Mouse (Mus musculus) layer of hippocampus, adult 8-10 months (tissue): Measurements from ENCODE around the gene Cybb. TPM values are rescaled to one million over a fixed set of nuclear protein-coding genes. Genes with fewer than 3 reads are reported as not detected.
"Not testable (repeated sequence)": the region's sequence is repeated elsewhere in the genome, so short reads cannot be mapped to it uniquely, and the experiment has no call there.

Source experiments
- DNase-seq, 2 experiments: peaks; one replicate each; pipeline ENCODE4 v3.0.0; 2022; ENCODE audit warnings: low spot score in 2 of 2
- total RNA-seq, 4 experiments: library from RNA; stranded (reverse); gene quantifications; 2 replicates each; pipeline ENCODE4 v1.2.4; 2022

The Cybb gene
- total RNA-seq = 1 to 10 TPM in 2 of 4 experiments, under 1 TPM in 2; 0.25 to 3.3 (median 1.8) TPM

DNA sequence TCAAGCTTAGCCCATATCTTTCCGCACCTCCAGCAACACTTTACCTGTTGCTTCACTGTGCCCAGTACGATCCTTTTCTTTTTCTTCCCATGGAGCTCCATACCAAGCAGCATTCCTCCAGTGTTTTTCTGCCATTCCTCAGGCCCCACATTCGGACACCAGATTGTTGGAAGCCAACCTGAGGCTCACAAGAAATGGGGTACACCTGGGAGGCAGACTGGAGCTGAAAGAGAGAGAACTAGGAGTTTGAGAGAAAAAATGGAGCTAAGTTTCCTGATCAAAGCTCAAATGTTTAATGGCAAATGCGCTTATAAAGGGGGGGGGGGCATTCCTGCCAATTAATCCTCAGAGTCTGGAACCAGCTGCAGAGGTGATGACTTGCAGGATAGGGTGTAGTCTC, at the start of gene Cybb:
Cybb (minus strand) TSS at position 101 of the 400 bp plus-strand sequence.
- DNase-seq = no peak

GRCm38 (mm10) chrX:9536881-9537280, 49.3 kb upstream of the Cybb start:
- no peak for DNase-seq

DNA sequence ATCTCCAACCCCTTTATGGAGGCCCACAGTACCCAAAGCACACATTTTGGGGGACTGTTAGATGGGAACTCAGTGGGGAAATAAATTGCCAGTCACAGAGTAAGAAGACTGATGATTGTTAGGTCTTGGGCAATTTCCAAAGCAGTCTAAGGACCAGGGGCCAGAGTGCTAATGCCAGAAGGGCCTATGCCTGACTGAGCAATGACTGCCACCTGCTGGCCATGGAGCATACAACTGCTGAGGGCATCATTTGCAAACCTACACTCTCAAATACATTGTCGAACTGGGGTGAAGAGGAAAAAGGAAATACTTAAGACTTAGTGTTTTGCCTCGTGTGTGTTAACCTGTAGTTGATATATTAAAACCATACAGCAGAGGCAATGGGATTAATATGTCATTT, 32.4 kb upstream of the Cybb start:
- peak in 1 of 2 experiments; percentile 31 for DNase-seq

- DNase-seq = not testable (repeated sequence)
Measured at GRCm38 (mm10) chrX:9517531-9517930, 30.0 kb upstream of the Cybb start.

DNA sequence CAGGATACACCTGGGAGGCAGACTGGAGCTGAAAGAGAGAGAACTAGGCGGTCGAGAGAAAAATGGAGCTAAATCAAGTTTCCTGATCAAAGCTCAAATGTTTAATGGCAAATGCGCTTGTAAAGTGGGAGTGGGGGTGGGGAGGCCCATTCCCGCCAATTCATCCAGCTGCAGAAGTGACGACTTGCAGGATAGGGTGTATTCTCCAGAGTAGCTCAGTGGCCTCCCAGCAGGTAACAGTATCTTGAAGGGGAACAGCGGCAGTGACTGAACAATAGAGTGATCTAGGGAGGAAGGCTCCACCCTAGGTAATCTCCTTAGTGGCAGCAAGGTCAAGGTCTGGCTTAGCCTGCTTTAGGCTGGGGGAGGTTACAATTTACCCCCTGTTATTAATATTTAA, 12.5 kb downstream of the Cybb start:
- DNase-seq = not testable (repeated sequence)

GRCm38 (mm10) chrX:9474440-9474839, 13.1 kb downstream of the Cybb start:
- DNase-seq = no peak

- no peak for DNase-seq
Measured at GRCm38 (mm10) chrX:9473768-9474167, 13.8 kb downstream of the Cybb start.

DNA sequence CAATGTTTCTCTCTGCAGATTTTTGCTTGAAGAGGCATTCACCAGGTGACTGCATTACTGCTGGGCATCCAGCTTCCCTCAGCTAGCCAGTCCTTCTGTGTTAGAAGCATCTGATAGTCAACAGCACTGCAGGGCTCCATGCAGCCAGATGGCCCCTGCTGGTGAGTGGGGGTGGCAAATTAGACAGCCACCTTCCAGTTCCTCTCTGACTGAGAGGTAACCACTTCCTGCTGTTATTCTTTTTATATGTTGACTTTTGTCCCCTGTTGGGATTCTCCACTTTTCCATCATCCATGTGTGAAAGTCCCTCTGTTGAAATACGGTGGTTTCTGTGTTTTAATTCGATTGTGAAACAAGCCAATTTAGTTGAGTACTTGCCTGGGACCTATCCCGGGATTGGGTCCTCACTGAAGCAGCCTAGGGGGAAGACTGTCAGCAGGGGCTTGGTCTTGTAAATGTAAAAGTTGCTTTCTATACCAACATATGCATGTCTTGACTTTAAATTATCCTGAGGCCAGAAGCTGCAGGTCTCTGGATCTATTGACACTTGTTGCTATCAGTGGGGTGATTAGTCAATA, 16.7 kb downstream of the Cybb start:
- DNase-seq = no peak

DNA sequence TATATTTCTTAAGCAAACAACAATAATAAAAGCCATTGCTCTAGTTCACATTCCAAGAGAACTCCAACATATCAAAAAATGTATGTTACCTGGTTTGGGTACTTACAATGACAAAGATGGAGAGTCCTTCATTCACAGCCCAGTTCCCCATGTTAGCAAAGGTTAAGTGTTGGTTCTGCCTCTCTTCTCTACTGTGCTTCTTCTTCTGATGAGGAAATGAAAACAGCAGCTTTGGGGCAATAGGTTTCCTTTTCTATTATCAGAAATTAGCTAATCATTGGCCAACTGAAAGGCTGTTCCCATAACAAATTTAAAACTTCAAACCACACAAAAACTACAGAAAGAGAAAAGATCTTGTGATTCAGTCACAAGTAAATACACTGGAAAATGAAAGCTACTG, 18.5 kb downstream of the Cybb start:
- no peak for DNase-seq

GRCm38 (mm10) chrX:9467020-9467419, 20.6 kb downstream of the Cybb start:
- DNase-seq = no peak

GRCm38 (mm10) chrX:9465890-9466289, 21.7 kb downstream of the Cybb start:
- no peak for DNase-seq

- no peak for DNase-seq
Measured at GRCm38 (mm10) chrX:9462671-9463070, 24.9 kb downstream of the Cybb start.

DNA sequence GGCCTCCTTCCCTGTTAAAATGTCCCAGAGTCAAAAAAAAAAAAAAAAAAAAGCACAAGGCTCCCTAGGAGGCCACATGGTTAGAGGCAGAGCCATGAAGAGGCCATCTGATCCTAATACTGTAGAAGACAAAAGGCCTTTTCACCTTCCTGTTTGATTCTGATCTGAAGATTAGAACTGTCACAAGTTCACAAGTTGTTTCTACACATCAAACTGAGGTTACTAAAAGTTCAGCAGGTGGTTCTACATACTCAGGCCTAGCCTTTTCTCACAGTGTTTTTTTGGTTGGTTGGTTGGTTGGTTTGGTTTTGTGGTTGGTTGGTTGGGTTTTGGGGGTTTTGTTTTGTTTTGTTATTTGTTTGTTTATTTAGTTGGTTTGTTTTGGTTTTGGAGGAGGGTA, 26.2 kb downstream of the Cybb start:
- DNase-seq = no peak

GRCm38 (mm10) chrX:9460387-9460930, 27.1 kb downstream of the Cybb start:
- DNase-seq = no peak

DNA sequence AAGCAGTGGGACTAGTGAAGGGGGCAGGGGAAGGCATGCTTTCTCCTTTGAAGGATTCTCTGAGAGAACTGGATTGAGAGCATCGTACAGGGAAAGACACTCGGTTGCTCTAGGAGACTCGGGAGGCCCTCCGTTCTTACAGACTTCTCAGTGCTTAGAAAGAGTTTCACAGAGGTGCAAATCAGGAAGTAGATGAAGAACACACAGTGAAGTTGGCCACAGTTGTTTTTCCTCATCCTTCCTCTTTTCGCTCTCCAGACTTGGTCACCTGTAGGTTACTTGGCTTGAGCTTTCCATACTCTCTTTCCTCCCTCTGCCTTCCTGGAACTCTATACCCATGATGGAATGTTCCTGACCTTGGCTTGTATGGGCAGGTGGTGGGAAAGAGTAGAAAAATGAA, 35.2 kb downstream of the Cybb start:
- no peak for DNase-seq

DNA sequence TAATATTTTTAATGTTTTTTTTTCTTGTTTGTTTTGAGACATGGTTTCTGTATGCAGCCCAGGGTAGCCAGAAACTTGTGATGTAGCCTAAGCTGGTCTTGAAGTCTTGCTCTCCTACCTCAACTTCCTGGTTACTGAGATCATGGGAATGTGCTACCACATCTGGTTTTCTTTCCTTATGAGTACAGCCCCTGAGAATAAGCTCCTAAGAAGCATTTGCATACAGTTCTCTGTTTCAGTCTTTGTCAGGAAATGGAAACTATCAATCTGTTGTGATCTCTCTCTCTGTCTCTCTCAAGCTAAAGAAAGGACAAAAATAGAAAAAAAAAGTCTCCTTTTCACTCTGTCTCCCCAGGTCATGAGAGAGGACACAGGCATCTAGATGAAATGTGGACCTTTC, 40.3 kb downstream of the Cybb start:
- no peak for DNase-seq

DNA sequence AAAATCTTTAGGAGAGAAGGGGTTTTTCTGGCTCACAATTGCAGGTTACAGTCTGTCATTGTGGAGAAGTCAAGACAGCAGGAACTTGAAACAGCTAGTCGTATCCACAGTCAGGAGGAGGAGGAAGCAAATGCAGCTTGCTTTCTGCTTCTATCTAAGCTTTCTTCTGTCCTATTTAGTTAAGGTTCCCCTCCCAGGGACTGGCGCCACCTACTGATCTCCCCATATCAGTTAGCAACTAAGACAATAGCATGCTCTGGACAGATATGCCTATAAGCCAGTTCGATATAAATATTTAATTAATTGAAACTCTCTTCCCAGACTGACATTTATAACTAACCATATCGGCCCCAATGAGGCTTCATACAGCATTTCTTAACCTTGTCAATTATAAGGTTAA, 46.5 kb downstream of the Cybb start:
- no peak for DNase-seq

DNA sequence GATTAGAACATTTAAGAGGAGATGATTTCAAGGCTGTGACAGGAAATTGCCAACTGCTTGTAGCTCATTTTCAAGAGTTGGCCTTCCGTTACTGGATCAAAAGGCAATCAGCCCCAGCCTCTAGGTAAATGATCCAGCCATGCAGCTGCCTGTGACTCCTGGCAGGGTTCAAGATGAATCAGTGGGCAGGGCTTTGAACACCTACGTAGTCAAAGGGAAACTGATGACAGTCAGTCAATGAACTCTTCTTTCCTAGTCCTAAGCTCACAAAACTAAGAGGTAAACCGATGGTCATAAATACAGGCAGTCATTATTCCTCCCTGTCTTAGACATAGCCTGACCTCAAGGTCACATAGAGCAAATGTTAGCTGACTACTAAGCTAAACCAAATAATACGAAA, 47.0 kb downstream of the Cybb start:
- no peak for DNase-seq

DNA sequence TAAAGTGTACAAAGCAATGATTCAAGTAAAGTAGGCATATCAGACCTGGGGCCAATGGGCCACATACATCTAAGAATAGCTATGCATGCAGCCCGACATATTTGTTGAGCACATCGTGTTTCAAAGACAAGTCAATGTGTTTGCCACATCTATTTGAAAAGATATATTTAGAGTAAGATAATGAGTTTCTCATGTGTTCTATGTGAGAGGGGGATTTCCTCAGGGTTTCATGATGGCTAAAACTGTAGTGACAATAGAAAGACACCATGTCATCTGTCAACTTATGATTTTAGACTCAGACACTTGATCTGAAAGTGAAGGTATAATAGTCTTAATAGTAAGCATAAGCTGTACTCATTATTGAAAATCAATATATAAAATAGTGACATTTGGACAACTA, 48.3 kb downstream of the Cybb start:
- DNase-seq = no peak

DNA sequence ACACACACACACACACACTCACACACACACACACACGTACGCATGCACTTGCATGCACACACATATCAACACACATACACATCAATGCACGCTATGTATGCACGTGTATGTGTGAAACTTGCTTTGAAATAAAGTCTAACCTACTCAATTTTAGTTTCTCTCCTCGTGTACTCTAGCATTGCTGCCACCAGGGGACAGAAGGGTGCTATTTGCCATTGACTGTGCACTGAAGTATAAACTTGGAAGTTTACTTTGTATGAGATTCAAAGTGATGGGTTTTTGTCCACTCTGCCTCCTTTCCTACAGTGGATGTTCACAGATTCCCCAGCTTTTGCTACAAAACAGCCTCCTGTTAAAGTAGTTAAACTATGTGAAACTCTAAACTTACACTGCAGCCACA, 73.7 kb downstream of the Cybb start:
- DNase-seq = no peak
